In the genomic region with DNA sequence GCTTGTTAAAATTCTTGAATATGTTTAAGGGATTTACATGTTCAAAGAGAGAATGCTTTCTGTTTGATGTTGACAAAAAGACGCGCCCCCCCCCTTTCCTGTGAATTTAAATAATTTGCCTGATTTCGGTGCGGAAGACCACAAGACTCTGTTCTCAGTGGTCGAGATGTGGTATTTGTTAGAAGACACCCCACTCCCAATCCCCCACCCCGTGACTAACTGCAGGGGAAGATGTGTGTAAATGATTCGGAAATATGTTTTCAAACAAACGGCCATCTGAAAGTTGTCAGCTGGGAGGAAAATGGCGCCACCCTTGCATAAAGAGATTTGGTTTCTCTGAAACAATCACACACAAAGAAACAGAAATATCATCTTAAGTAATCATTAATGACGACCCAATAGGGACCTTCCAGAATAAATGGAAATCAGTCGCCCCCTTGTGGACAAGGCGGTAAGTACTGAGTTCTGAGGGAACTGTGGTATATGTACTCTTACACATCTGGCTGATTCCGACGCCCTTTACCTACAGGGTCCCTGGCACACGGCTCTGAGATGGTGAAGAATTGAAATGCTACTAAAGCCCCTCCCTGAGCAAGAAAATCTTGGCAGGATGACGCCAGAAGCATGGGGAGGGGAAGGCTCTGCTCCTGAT, we compare ENCODE assay signal across 9 mouse cellular contexts. TPM values are rescaled to one million over a fixed set of nuclear protein-coding genes. Genes with fewer than 3 reads are reported as not detected.
A peak's percentile ranks its signal among the peaks of the same experiment; 100 is the strongest.
DNase-seq lines count a peak whose midpoint lies in the region; ATAC-seq and TF ChIP-seq lines count a peak whose summit lies in the region.
"Had no signal": no experiment of that assay in that cellular context is flagged by ENCODE, and none has a peak within 500 bp of the region (broad histone marks: within the 10 kb centered on the region; RNA-seq: fewer than 3 reads in every experiment).

No protein-coding gene starts in this region.

- H3K4me2 ChIP-seq in intestine, embryonic 14.5 days (ENCODE audit: low read length), result no peak overlapping the region
- H3K4me2 ChIP-seq in intestine, embryonic 16.5 days (ENCODE audit: low read depth, low read length), result no peak overlapping the region
- no peak overlapping the region for H3K4me2 ChIP-seq in intestine, postnatal 0 days (replicated peaks; ENCODE audit: low read depth)
- H3K4me2 ChIP-seq in midbrain, embryonic 14.5 days (ENCODE audit: low read length), result peak overlapping the region; percentile 27; the same call in 1 of the 2 replicates

- 19% methylated on average over 16 of the region's 16 CpGs for WGBS in intestine, embryonic 14.5 days
- 23% methylated on average over 16 of the region's 16 CpGs for WGBS in intestine, embryonic 16.5 days
- WGBS in intestine, postnatal 0 days, result 20% methylated on average over 16 of the region's 16 CpGs
- WGBS in midbrain, embryonic 14.5 days, result 18% methylated on average over 16 of the region's 16 CpGs

- TF ChIP-seq CTCF in intestine, postnatal 0 days (IDR thresholded peaks at IDR 0.05; ENCODE audit: low read depth), result peak; percentile 84

- no peak overlapping the region for H3K27ac ChIP-seq in intestine, embryonic 14.5 days (ENCODE audit: low read depth)
- H3K27ac ChIP-seq in intestine, embryonic 16.5 days (ENCODE audit: low read length), result no peak overlapping the region
- H3K27ac ChIP-seq in intestine, postnatal 0 days (ENCODE audit: low read depth, low read length), result no peak overlapping the region
- no peak overlapping the region for H3K27ac ChIP-seq in midbrain, embryonic 14.5 days (replicated peaks; ENCODE audit: low read depth, low read length)

- H3K4me3 ChIP-seq in intestine, embryonic 14.5 days (ENCODE audit: low read depth, low read length), result no peak overlapping the region
- H3K4me3 ChIP-seq in intestine, embryonic 16.5 days (ENCODE audit: low read length), result no peak overlapping the region
- no peak overlapping the region for H3K4me3 ChIP-seq in intestine, postnatal 0 days (ENCODE audit: low read depth, low read length)
- no peak overlapping the region for H3K4me3 ChIP-seq in midbrain, embryonic 14.5 days (replicated peaks; ENCODE audit: low read depth, low read length)

- peak; percentile 90 for DNase-seq in intestine, embryonic 14.5 days (ENCODE audit: low spot score)
- peak; percentile 86 to 89 for DNase-seq in cerebellum, postnatal 14 days
- DNase-seq in frontal cortex, postnatal 14 days (ENCODE audit: low spot score in 2 of 2), result peak; percentile 50 to 79
- peak; percentile 70 to 74 for DNase-seq in left cerebral cortex, postnatal 10 days (ENCODE audit: extremely low spot score in 1 of 2, low spot score in 2 of 2)
- DNase-seq in midbrain, embryonic 14.5 days, result peak; percentile 93
- DNase-seq in testis, postnatal 10 days (ENCODE audit: low spot score), result peak; percentile 87

- H3K9ac ChIP-seq in intestine, embryonic 14.5 days (ENCODE audit: low read length), result no peak overlapping the region
- H3K9ac ChIP-seq in intestine, embryonic 16.5 days (ENCODE audit: low read depth, low read length), result no peak overlapping the region
- no peak overlapping the region for H3K9ac ChIP-seq in intestine, postnatal 0 days (ENCODE audit: low read depth, low read length)
- no peak overlapping the region for H3K9ac ChIP-seq in midbrain, embryonic 14.5 days (replicated peaks; ENCODE audit: low read length)

- H3K9me3 ChIP-seq in intestine, embryonic 14.5 days (ENCODE audit: control insufficient read depth, low read length), result no peaks in the 10 kb centered on the region
- H3K9me3 ChIP-seq in intestine, embryonic 16.5 days (ENCODE audit: control insufficient read depth, low read length), result no peaks in the 10 kb centered on the region
- no peaks in the 10 kb centered on the region for H3K9me3 ChIP-seq in intestine, postnatal 0 days (ENCODE audit: control insufficient read depth)
- H3K9me3 ChIP-seq in midbrain, embryonic 14.5 days (ENCODE audit: control insufficient read depth, low read length), result no peaks in the 10 kb centered on the region

- no peaks in the 10 kb centered on the region for H3K27me3 ChIP-seq in intestine, embryonic 14.5 days (replicated peaks; ENCODE audit: control insufficient read depth, insufficient read depth, low read length)
- H3K27me3 ChIP-seq in intestine, embryonic 16.5 days (replicated peaks; ENCODE audit: control insufficient read depth, insufficient read depth, low read length), result no peaks in the 10 kb centered on the region
- H3K27me3 ChIP-seq in intestine, postnatal 0 days (replicated peaks; ENCODE audit: control insufficient read depth, insufficient read depth, low read length), result no peaks in the 10 kb centered on the region
- H3K27me3 ChIP-seq in midbrain, embryonic 14.5 days (ENCODE audit: control insufficient read depth, insufficient read depth, low read length), result no peaks in the 10 kb centered on the region; the same call in 1 of the 2 replicates

- no peaks in the 10 kb centered on the region for H3K36me3 ChIP-seq in intestine, embryonic 14.5 days (ENCODE audit: control insufficient read depth, insufficient read depth, low read length)
- H3K36me3 ChIP-seq in intestine, embryonic 16.5 days (ENCODE audit: control insufficient read depth, insufficient read depth, low read length), result no peaks in the 10 kb centered on the region
- no peaks in the 10 kb centered on the region for H3K36me3 ChIP-seq in intestine, postnatal 0 days (ENCODE audit: control insufficient read depth, insufficient read depth)
- H3K36me3 ChIP-seq in midbrain, embryonic 14.5 days (ENCODE audit: control insufficient read depth, insufficient read depth, low read length), result no peaks in the 10 kb centered on the region

- peaks cover 8% of the 10 kb centered on the region for H3K4me1 ChIP-seq in intestine, embryonic 14.5 days (replicated peaks; ENCODE audit: control insufficient read depth, insufficient read depth, low read length)
- no peaks in the 10 kb centered on the region for H3K4me1 ChIP-seq in intestine, embryonic 16.5 days (ENCODE audit: control insufficient read depth, insufficient read depth, low read length)
- no peaks in the 10 kb centered on the region for H3K4me1 ChIP-seq in intestine, postnatal 0 days (replicated peaks; ENCODE audit: control insufficient read depth, insufficient read depth, low read length)
- peaks cover 6% of the 10 kb centered on the region for H3K4me1 ChIP-seq in midbrain, embryonic 14.5 days (ENCODE audit: control insufficient read depth, insufficient read depth, low read length)

- no peak for ATAC-seq in intestine, embryonic 14.5 days (replicated peaks; ENCODE audit: low FRiP score, low TSS enrichment, low read depth)
- ATAC-seq in intestine, embryonic 16.5 days, result no peak
- ATAC-seq in intestine, postnatal 0 days, result no peak
- 0 out of 2 replicates have a peak, but pooled peaks have one; percentile 55 for ATAC-seq in midbrain, embryonic 14.5 days (ENCODE audit: low FRiP score, low TSS enrichment)

- intact Hi-C loops in left cerebral cortex, postnatal 10 days (cut with DNase I), result loop anchor here (2.0 kb wide), 1 partner anchor 225 kb away; no protein-coding TSS in a partner anchor

RNA-seq across cellular contexts. Expression of gene Gm3045, which starts 4.2 kb away (rescaled TPM):
- not detected in 2 replicates for polyA plus RNA-seq in intestine, embryonic 14.5 days (2014; fragmentation: Nextera tagmentation; extraction: Ambion mirVana)
- not detected in 2 replicates for polyA plus RNA-seq in intestine, embryonic 16.5 days (2015; fragmentation: Nextera tagmentation; extraction: Ambion mirVana)
- not detected in 2 replicates for polyA plus RNA-seq in intestine, postnatal 0 days (2015; fragmentation: Nextera tagmentation; extraction: Ambion mirVana)
- total RNA-seq in left cerebral cortex, postnatal 10 days (2021), result not detected
- not detected in 2 replicates for polyA plus RNA-seq in midbrain, embryonic 14.5 days (2014; fragmentation: Nextera tagmentation; extraction: Ambion mirVana)
- polyA plus RNA-seq: small intestine, adult 2 months had no signal

RNA-seq across cellular contexts. Expression of gene Slc25a48, which starts 16.0 kb away (rescaled TPM):
- 0.05 TPM in 2 replicates for polyA plus RNA-seq in intestine, embryonic 14.5 days (2014; fragmentation: Nextera tagmentation; extraction: Ambion mirVana)
- 0.06 TPM in 1 of 2 replicates, not detected in the other for polyA plus RNA-seq in intestine, embryonic 16.5 days (2015; fragmentation: Nextera tagmentation; extraction: Ambion mirVana)
- 0.03 TPM in 1 of 2 replicates, not detected in the other for polyA plus RNA-seq in intestine, postnatal 0 days (2015; fragmentation: Nextera tagmentation; extraction: Ambion mirVana)
- under 1 TPM in 1 of 2 experiments, not detected in 1; 0.10 TPM for total RNA-seq in left cerebral cortex, postnatal 10 days (2021)
- polyA plus RNA-seq in midbrain, embryonic 14.5 days (2014; fragmentation: Nextera tagmentation; extraction: Ambion mirVana), result 0.11 TPM in 1 of 2 replicates, not detected in the other

RNA-seq across cellular contexts. Expression of gene Il9, which starts 59.8 kb away (rescaled TPM):
- not detected in 2 replicates for polyA plus RNA-seq in intestine, embryonic 14.5 days (2014; fragmentation: Nextera tagmentation; extraction: Ambion mirVana)
- polyA plus RNA-seq in intestine, embryonic 16.5 days (2015; fragmentation: Nextera tagmentation; extraction: Ambion mirVana), result not detected in 2 replicates
- polyA plus RNA-seq in intestine, postnatal 0 days (2015; fragmentation: Nextera tagmentation; extraction: Ambion mirVana), result not detected in 2 replicates
- total RNA-seq in left cerebral cortex, postnatal 10 days (2021), result not detected
- not detected in 2 replicates for polyA plus RNA-seq in midbrain, embryonic 14.5 days (2014; fragmentation: Nextera tagmentation; extraction: Ambion mirVana)
- polyA plus RNA-seq: small intestine, adult 2 months had no signal
